In genomic region chr11:84818085-84818960, GRCm38 (mm10) we compare ENCODE assay signal across 1 mouse cellular context.
TF ChIP-seq lines count a peak whose summit lies in the region.

No protein-coding gene starts in this region.

TF ChIP-seq in MEL, 35 proteins besides CTCF, POLR2A, EP300 and RAD21 (continued from another document):
- no peak for TF ChIP-seq E2F4 (IDR thresholded peaks at IDR 0.05; ENCODE audit: borderline replicate concordance, low read depth, low read length)
- TF ChIP-seq MYB (IDR thresholded peaks at IDR 0.05; ENCODE audit: low read depth, low read length) = no peak
- peak; percentile 99 for TF ChIP-seq NELFE (IDR thresholded peaks at IDR 0.05; ENCODE audit: low read depth, low read length)
- TF ChIP-seq MYC (IDR thresholded peaks at IDR 0.05; ENCODE audit: low read depth, low read length) = peak; percentile 51; the same call in 1 of the 2 replicates
- TF ChIP-seq CHD1 (IDR thresholded peaks at IDR 0.05; ENCODE audit: low read depth, low read length) = 0 out of 2 replicates have a peak, but pooled peaks have one; percentile 91
- peak; percentile 52 for TF ChIP-seq SMC3 (IDR thresholded peaks at IDR 0.05; ENCODE audit: low read depth, low read length)
- peak; percentile 94 for TF ChIP-seq POLR2AphosphoS2 (IDR thresholded peaks at IDR 0.05; ENCODE audit: low read length)
- TF ChIP-seq MAX (IDR thresholded peaks at IDR 0.05; ENCODE audit: low read length) = no peak
- TF ChIP-seq ZC3H11A (IDR thresholded peaks at IDR 0.05; ENCODE audit: low read depth, low read length) = peak; percentile 43
- peak; percentile 58; the same call in 1 of the 2 replicates for TF ChIP-seq TCF12 (IDR thresholded peaks at IDR 0.05; ENCODE audit: low read depth, low read length)
- TF ChIP-seq ZMIZ1 (IDR thresholded peaks at IDR 0.05; ENCODE audit: low read depth, low read length) = peak; percentile 96
- no peak for TF ChIP-seq RCOR1 (IDR thresholded peaks at IDR 0.05; ENCODE audit: low read depth, low read length)
TF ChIP-seq in MEL: peak in this region for 15.
